Mouse (Mus musculus) heart, adult 11 months (tissue): ENCODE data around the gene Aknad1.
A peak's percentile ranks its signal among the peaks of the same experiment; 100 is the strongest.

Source experiments
- DNase-seq: peaks from one replicate; pipeline ENCODE4 v3.0.0; 2022

Aknad1 gene

DNA sequence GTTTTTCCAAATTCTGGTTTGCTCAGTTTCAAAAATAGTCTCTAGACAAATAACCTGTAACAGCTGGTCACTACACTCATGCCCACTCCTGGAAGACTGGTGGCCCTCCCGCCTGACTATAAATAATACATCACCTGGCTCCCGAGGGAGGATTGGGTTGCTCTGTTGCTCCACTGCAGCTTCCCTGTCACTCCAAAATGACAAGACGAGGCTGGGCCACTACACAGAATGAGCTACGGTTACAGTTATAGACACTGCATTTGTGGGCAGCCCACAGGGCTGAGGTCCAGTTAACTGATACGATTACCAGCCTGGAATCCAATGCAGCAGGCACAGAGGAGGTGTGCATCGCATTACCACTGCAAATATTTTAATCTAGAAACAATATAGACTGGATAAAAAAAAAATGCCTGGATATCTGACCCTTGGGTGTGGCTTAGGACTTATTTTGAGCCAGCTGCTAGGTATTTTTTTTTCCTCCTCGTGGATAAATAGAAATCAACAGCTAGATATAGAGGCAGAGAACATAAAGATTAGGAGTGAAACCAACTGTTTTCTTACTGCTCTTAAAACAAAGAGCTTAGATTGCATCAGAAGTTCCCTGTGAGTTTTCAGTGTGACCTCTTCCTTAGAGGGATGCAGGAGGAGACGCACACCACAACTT, at the start of gene Aknad1:
Gene Aknad1 (plus strand): TSS at position 614 of the 664 bp plus-strand sequence.
- DNase-seq, result no peak

DNA sequence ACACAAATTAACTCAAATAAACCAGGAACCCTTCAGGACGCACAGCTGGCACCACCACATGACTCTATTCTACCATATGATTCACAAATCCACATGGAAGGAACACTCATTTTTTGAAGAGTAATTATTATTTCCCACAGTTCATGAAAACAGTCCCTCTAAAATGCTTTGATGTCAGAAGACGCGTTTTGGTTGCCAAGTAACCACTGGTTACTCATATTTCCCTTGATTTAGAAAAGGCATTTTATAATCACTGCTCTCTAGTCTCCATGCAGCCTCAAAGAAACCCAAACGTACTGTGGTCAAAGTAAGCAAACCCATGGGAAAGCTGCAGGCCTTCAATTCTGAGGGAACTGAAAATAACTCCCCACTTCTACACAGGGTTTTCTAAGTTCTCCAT, 49.5 kb upstream of the Aknad1 start:
- peak; percentile 25 for DNase-seq

DNA sequence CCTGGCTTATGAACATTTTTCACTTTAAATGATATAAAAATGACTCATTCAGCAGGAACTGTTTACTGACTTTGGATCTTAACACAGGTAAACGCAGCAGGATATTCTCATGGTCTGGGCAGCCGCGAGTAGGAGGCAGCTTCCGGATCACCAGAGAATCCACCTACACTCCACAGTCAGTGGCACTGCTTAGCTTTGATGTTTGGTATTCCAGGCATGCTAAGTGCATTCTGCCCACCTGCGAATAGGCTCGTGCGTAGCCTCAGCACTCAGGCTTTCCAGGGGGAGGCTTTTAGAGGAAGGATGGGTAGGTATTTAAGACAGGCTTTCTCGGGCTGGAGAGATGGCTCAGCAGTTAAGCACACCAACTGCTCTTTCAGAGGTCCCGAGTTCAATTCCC, 45.1 kb upstream of the Aknad1 start:
- peak; percentile 29 for DNase-seq

DNA sequence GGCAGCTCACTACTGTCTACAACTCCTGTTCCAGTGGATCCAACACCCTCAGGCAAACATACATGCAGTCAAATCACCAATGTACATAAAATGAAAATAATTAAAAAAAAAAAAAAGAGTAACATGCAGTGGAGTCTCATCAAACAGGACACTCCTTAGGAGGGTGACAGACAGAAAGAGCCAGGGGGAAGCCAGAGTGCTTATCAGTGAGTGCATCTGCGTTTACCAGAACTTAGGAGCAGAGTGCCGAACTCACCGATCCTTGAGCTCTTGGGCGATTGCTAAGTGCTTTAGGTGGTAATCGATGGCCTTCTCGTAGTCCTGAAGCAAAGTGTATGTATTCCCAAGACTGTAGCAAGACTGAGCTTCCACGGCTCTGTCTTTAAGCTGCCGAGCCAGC, 40.8 kb upstream of the Aknad1 start:
- DNase-seq, result peak; percentile 18

DNA sequence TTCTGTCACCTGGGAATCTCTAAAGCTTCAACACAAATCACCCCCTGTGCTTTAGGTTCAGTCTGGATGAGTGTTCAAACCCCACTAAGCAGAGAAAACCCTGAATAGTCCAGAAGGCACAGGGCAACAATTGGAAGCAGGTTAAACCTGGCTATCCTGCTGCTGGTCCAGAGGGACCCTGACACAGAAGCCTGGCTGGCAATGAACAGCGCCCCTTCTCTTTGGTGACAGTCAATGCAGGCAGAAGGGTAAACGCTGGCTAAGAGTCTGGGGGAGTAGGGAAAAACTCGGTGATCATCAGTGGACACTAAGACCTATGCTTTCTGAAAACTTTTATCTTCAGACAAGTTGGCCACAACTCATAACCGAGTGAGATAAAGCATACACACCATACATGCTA, 39.7 kb upstream of the Aknad1 start:
- DNase-seq, result peak; percentile 73

DNA sequence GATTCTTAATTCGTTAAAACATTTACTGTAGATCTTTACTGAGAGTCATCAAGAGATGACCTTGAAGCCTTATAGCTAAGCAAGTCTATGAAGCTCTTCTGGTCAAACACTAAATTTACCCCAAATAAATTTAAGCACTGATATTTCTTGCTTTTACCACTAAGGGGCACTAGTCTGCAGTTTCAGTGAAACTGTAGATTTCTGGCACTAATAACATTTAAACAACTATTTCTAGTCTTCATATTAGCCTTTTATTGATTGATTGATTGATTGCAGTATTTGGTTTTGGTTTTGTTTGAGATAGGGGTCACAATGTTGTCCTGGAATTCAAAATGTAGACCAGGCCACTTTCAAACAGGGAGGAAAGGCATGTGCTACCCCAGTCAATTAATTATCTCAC, 38.2 kb upstream of the Aknad1 start:
- no peak for DNase-seq

DNA sequence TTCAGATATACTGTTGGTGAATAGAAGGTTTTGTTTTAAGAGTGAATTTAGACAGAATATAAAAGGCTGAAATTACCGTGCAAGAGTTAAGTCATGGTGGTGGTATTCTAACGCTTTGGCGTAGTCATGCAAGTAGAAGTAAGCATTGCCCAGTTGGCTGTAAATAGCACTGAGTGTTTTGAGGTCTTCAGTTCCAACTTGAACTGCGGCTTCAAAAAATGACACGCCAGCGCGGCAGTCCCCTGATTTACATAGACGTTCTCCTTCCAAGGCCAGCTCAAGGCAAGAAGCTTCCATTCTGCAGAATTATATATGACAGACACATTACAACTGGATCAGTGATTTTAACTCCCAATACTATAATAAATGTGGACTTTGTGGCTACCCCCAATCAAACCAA, 36.7 kb upstream of the Aknad1 start:
- peak; percentile 4 for DNase-seq

DNA sequence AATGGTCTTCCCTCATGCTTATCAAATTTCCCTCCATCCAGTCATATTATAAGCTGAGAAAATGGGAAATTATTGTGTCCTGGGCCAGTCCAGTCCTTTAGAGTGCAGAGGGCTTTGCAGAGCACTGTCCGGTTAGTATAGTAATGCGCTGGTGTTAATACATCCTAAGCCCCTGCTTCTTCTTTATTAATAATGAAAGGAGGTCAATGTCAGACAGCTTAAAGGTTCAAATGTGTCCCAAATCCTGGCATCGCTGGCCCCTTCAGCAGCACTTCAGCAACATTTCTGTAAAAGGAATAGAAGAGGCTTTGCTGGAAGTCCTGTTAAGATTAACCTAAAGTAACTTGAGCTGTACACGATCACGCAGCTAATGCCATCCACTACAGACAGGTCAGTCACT, 28.2 kb upstream of the Aknad1 start:
- peak; percentile 49 for DNase-seq

DNA sequence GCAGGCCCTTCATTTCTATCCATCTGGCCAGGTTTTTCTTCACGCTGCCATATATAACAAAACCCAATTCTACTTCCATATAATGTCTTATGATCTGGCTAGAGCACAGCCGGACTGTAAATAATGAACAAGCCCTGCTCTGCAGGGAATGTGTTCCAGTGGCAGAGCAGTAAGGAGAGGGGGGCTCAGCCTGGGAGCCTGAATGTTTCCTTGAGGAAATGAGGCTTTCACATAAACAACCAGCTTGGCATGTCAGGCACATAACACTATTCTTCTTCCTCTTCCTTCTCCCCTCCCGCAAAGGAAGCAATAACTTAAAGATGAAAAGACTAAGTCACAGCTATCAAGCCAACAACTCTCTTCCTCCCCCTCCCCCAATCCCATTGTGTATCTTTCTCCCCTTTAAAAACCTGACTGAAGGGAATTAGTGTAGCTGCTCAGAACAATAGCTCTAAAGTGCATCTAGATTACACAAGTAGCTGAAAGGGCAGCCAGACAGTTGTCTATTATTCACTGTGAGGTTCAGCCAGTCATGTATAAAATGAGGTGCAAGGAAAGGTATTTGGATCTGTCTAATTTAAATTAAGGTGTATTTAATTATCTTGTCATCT, 26.3 kb upstream of the Aknad1 start:
- DNase-seq, result peak; percentile 54

DNA sequence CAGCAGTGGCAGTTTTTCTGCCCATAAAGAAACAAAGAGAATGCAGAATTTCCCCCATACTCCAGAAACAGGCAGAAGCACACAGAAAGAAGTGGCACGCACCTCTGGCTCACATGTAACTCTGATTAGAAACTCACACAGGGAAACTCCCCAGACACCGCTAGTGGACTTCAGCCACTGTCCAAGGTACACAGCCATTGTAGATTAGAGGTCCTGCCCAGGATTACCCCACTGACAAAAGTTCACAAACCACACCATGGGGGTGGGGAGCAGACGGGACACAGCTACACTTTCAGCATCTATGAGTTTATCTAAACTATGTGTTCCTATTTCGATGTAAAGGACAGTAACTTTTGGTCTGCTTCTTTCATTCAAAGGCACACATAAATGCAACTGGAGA, 24.6 kb upstream of the Aknad1 start:
- DNase-seq, result peak; percentile 57

DNA sequence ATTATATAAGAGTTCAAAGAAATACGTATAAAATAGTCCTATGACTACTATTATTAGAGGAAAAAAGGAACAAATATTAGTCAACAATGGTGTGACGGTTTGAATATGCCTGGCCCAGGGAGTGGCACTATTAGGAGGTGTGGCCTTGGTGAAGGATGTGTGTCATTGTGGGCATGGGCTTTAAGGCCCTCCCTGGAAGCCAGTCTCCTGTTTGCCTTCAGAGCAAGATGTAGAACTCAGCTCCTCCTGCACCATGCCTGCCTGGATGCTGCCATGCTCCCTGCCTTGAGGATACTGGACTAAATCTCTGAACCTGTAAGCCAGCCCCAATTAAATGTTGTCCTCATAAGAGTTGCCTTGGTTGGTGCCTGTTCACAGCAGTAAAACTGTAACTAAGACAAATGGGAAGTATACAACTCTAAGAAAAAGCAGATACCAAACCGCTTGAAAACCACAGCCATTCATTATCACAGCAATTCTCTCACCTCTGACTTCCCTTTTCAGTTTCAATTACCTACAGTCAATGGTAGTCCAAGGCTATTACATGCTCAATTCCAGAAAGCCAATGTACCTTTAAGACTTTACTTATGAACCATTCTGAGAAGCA, 21.5 kb upstream of the Aknad1 start:
- DNase-seq, result peak; percentile 36

DNA sequence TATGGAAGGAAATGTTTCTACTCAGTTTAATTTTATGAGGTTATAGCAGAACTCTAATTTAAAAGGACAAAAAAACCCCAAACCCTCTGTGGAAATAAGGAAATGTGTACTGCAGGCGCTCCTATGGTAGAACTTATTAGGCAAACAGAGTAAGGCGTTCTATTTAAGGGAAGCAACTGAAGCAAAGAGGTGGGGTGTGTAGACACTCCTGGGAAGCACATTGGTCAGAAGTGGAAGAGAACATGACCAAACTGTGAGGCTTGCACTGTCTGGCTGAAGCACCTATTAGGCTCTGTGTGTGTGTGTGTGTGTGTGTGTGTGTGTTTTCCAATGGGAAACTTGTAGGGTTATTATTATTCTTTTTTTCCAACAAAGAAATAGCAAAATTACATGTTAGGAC, 20.1 kb upstream of the Aknad1 start:
- DNase-seq, result peak; percentile 61

DNA sequence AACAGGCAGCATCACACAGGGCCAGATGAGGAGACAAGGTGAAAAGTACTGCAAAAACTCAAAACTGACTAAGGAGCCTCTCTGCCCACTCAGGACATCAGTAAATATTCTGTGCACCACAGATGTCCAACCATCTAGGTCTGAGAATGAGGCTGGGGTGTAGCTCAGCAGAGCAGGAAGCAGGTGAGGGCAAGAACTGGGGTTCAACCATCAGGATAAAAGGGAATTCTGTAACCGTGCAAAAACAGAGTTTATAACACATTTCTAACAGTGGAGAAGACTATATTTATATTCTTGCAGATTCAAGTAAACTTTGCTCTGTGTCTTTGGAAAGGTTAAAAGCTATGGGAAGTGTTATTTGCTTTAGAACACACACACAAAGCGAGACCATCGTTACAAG, 19.7 kb upstream of the Aknad1 start:
- DNase-seq, result peak; percentile 64

DNA sequence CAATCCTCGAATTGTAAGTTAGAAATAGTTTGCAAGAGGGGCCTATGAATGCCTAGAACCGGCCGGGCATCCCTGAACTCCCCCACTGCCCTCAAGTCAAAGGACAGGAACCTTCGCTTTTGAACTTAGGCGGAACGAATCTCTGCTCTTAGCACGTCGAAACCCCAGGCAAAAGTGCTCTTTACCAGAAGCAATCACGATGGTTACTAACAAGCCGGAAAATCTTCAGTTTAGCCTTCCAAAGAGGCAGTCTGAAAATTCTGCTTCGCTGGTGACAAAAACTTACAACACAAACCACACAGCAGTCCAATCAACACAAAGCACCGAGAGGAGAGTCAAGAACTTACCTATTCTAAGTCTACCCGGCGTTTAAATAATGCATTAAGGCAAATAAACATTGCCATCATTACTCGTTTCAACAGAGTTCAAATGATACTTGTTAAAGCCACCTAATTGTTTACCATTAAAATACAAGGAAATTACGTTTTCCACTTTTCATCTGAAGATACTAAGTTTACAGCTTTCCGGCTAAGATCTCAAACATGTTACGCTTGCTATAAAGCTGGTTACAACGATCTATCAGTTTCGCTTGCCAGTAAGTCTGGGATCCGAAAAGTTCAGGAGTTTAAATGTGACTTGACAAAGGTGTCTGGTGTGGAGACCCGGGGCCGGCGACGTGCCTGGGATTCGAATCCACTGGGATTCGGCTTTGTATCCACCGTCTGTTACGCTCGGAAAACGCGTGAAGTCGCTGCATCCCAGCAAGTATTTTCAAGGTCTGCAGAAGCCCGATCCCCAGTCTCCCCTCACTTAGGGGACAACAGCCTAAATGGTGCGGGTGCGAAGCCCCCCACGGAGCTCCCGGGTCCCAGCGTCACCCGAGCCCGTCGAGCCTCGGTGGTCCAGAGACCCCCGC, 18.1 kb upstream of the Aknad1 start:
- peak; percentile 62 for DNase-seq

DNA sequence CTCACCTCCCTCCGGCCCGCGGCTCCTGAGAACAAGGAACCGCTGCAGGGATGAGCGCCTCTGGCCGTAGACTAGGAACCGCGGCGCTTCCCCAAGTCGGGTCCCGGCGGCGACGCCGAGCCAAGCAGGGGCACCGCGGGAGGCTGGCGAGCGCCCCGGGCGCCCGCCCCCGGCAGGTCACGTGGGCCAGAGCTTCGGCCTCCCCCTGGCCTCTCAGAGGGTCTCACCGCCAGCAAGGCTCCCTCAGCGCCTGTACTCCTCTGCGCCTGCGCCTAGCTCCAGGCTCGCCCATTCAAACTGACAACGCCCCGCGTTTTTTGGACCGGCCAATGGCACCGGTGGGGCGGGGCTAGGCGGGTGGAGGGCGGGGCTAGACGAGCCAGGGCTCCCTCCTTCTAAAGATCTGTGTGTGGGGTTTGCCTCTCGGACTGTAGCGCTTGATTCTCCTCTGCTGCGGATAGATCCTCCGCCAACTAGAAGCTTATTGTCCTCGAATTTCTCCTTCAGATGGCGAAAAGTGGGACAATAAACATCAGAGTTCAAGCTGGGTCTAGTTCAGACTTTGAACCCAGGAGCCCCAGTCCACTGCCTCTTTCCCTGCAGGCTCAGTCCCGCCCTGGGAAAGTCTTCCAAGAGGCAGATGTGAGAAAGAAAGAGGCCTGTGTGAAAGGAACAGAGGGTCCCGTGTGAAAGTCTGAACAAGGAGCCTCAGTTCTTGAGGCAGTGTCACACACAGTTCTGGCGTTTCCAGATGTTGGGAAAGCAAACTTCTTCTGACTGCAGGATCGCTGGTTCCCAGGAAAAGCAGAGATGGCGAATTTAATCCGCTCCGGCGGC, 17.2 kb upstream of the Aknad1 start, which contains the start of gene Gpsm2:
Gene Gpsm2 (minus strand): TSS at position 274 of the 837 bp plus-strand sequence.
- peak; percentile 100 for DNase-seq

DNA sequence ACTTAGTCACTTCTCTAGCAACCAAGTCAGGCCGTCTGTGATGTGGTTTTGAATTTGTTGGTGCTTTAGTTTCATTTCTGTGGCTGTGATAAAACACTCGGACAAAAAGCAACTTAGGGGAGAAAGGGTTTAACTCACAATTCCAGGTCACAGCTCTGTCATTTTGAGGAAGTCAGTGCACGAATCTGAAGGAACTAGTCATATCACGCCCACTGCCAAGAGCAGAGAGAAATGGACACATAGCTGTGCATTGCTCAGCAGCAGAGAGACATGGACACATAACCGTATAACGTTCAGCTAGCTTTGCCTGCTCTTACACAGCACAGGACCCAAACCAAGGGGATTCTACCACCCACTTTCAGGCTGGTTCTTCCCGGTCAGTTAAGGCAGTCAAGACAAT, 13.0 kb upstream of the Aknad1 start:
- DNase-seq, result peak; percentile 58

DNA sequence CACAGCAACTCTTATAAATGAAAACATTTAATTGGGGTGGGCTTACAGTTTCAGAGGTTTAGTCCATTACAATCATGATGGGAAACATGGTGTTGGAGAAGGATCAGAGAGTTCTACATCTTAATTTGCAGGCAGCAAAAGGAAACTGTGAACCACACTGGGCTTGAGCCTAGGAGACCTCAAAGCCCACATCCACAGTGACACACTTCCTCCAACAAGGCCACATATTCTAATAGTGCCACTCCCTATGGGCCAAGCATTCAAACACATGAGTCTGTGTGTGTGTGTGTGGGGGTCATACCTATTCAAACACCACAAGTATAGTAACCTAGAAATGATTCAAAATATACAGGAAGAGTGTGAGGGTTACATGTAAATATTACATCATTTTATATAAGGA, 12.1 kb upstream of the Aknad1 start:
- DNase-seq, result peak; percentile 61

DNA sequence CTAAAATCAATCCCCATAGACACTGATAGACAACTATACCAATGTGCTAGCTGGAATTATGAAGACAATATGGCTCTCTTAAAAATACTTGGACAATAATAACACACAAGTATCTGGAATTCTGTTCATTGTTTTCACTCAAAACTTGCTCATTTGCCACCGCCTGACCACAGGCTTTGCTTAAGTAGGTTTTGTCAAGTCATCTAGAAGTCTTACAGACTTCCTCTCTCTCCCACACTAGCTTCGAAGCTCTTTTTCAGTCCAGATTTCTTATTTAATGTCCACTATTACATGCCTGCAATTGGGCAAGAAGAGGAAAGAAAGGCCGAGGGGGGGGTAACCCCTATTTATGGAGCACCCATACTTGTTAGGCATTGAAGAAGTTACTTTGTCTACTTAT, 11.7 kb upstream of the Aknad1 start:
- no peak for DNase-seq

DNA sequence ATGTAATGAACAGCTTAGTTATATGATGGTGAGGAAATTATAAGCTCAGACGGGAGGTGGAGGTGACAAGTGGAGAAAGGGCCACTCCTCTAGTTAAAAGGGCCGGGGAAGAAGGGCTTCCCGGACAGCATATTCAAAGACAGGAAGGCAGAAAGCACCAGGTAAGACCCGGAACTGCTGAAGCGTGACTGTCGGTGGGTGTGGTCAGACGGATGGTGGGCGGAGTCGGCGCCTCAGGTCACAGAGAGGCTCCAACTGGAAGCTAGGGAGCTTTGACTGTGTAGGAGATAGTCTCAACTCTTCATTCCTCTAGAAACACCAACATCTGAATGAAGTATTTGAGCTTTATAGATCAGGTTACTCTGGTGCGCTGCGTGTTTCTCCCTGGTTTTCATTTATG, 9.1 kb upstream of the Aknad1 start:
- no peak for DNase-seq

DNA sequence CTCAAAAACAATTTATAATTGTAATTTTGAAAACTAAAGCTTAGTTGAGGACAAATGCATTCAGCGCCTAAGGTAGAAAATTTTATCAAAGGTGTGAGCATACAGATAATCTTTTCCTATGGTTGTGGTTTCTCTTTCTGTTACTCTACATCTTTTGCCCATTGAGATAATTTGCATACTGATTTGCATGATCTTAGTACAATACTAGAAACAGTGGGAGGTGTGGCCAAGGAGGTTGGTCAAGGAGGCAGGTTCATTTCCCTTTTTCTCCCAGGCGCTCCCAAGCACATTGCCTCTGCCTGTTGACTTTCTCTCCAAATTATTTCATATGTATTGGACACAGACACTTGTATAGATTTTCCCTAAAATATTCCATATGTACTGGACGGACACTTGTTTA, 1.7 kb upstream of the Aknad1 start:
- DNase-seq, result no peak

DNA sequence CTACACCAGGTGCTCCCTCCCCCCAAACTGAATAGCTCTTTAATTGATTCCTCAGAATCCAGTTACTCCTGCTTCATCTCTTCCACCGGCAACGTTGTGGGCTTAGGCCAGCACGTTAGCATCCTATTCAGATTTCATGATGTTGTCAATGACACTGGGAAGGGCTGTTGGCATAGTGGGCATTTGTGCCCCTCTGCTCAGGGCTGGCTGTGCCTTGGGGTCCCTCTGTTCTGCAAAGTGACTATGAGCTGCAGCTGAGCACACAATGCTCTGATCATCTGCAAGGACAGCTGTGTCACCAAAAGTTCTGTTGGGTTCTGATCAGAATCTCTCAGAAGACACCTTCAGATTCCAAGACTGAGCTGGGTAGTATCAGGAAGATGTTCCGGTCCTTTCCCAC, 4.6 kb downstream of the Aknad1 start:
- peak; percentile 53 for DNase-seq

DNA sequence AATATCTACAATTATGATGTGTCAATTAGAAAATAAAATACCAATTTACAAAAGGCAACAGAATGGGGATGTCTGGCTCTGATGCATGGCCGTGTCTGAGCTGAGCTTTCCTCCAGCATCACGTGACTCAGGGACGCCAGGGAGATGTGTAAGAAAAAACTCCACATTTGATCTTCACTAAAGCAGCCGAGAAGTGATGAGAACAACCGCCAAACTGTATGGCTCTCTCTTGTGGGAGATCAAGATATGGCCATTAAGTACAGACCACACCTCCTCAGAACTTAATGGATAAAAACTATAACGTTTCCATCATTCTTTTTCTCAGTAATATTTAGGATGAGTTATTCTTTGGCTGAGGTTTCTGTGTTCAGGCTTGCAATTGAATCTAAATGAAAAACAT, 11.6 kb downstream of the Aknad1 start:
- peak; percentile 77 for DNase-seq
